Mouse (Mus musculus) gastrocnemius, adult 8-10 months (tissue): Measurements from ENCODE around the gene Pes1. TPM values are rescaled to one million over a fixed set of nuclear protein-coding genes. Genes with fewer than 3 reads are reported as not detected.
"Not testable (repeated sequence)": the region's sequence is repeated elsewhere in the genome, so short reads cannot be mapped to it uniquely, and the experiment has no call there.

ENCODE experiments used
- DNase-seq, 2 experiments: peaks; one replicate each; pipeline ENCODE4 v3.0.0; 2022; ENCODE audit warnings: low spot score in 2 of 2
- total RNA-seq, 4 experiments: library from RNA; stranded (reverse); gene quantifications; 2 replicates each; pipeline ENCODE4 v1.2.4; 2022

Pes1 gene
- 10 to 100 TPM; 25.1 to 33.5 (median 29.8) TPM for total RNA-seq

- DNase-seq, result peak; percentile 74 to 76
Observed at GRCm38 (mm10) chr11:3963610-3964415, at the start of gene Pes1. TSS of gene Pes1 (plus strand) at chr11:3963975.

GRCm38 (mm10) chr11:3914109-3914840 is 49.5 kb upstream of the Pes1 start, which contains the start of gene Slc35e4:
TSS of gene Slc35e4 (minus strand) at chr11:3914664.
- peak; percentile 58 to 63 for DNase-seq

- no peak for DNase-seq
Observed at GRCm38 (mm10) chr11:3918738-3919137, 45.0 kb upstream of the Pes1 start.

DNA sequence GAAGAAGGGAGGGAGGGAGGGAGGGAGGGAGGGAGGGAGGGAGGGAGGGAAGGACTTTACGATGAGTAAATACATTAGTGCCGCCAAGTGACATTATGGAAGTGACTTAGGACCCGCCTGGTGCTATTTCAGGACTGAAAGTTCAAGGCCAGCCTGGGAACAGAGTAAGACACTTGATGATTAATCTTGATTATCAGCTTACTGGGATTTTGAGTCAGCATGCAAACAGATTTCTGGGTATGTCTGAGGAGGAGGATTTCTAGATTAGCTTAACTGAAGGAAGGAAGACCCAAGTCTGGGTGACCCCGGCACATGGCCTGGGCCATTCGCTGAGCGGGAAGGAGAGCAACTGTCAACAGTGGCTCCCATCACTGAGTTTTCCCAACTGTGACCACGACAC is 43.3 kb upstream of the Pes1 start:
- DNase-seq, result no peak

GRCm38 (mm10) chr11:3921281-3921850 is 42.4 kb upstream of the Pes1 start:
- no peak for DNase-seq

- no peak for DNase-seq
Observed at GRCm38 (mm10) chr11:3922115-3922514, 41.7 kb upstream of the Pes1 start.

DNA sequence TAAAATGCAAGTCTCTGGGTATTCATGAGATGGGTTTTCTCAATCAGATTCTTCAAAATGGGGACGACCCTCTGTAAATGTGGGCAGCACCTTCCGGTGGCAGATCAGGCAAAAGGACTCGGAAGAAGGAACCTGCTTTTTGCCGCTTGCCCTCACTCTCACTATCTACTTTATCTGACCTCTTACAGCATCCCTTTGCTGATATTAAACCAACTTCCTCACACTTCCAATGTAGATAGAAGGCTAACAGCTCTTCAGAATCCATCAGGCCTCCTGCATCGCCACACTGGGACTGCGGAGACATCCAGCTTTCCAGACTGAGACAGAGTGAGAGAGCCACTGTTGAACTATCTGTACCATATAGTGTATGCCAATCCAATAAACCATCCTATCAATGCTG is 41.0 kb upstream of the Pes1 start:
- DNase-seq, result no peak

DNA sequence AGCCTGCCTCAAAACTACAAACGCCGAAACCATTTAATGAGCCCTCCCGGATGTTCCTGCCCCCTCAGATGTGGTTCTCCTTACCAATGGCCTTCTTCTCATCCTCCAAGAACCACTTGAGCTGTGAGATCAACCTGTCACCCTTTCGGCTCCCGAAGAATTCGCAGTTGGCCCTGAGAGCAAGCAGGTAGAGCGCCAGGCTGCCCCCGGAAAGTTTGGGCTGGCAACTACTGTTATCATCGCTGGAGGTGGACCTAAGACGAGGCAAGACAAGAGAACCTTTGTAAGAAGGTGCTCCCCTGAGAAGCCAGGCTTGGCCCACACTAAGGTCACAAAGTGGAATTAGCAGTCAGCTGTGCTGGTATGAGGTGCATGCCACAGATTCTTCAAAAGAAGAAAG is 37.9 kb upstream of the Pes1 start:
- DNase-seq, result no peak

- no peak for DNase-seq
Observed at GRCm38 (mm10) chr11:3930019-3930418, 33.8 kb upstream of the Pes1 start.

- no peak for DNase-seq
Observed at GRCm38 (mm10) chr11:3930931-3931330, 32.8 kb upstream of the Pes1 start.

- DNase-seq, result peak; percentile 79 to 85
Observed at GRCm38 (mm10) chr11:3931511-3932211, 32.1 kb upstream of the Pes1 start, which contains the start of gene Tcn2. TSS of gene Tcn2 (minus strand) at chr11:3932159.

- no peak for DNase-seq
Observed at GRCm38 (mm10) chr11:3933756-3934285, 30.0 kb upstream of the Pes1 start.

GRCm38 (mm10) chr11:3935135-3935534 is 28.6 kb upstream of the Pes1 start:
- no peak for DNase-seq

- no peak for DNase-seq
Observed at GRCm38 (mm10) chr11:3936318-3936717, 27.5 kb upstream of the Pes1 start.

DNA sequence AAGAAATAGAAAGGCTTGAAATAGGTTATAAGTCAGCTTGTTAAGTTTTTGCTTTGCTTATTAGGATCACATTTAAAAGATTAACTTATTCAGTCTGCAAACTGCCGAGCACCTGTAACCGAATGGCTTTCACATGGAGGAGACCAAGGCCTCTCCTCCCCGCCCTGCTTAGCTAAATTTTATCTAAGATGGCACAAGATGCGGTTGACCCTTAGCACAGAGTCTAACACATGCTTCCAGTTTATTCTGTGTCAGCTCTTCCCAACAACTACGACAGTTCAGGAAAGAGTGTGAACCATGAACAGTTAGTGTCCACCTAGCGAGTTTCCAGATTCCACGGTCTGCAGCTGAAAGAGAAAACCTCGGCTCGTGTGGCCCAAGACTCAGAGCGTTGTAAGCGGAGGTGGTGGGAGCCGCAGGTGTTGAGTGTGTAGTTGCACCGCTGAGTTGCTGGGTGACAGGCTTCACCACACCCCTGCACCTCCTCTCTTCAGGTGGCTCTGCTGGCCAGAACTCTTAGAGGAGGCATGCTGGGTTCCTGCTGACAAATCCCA is 26.4 kb upstream of the Pes1 start:
- DNase-seq, result no peak

DNA sequence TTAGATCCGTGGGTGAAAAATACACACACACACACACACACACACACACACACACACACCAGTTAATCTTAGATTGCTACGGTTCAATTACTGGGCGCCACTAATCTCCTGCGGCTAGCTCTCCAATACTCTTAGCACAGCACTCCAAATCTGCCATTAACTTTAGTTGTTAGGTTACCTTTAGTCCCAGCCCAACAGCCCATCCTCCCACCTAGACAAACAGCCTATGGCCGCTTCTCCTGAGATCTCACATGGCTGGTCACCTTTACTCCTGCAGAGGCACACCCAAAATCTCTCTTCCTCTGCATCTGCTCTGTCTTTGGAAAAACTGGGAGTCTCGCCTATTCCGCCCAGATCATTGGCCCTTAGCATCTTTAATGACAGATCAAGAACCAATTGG is 22.4 kb upstream of the Pes1 start:
- DNase-seq, result no peak

DNA sequence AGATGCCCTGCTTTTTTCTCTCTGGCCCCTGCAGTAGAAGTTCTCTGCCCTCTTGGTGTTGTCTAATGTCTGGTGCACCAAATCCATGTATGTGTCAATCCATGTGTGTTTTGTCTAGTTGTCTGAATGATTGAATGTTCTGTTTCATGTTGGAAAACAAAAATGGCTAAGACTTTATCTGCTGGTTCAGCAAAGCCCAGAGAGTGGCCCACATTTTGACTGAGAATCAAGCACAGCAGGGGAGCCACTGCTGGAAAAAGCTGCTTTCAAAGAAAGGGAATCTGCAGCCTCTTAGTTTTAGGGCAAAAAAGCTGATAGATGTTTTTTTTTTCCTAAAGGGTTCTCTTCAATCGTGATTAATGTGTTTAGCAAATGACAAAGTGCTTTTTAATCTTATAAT is 17.4 kb upstream of the Pes1 start:
- DNase-seq, result no peak

GRCm38 (mm10) chr11:3954876-3955275 is 8.9 kb upstream of the Pes1 start:
- DNase-seq, result not testable (repeated sequence)

- DNase-seq, result not testable (repeated sequence)
Observed at GRCm38 (mm10) chr11:3955371-3955770, 8.4 kb upstream of the Pes1 start.

- no peak for DNase-seq
Observed at GRCm38 (mm10) chr11:3960901-3961300, 2.9 kb upstream of the Pes1 start.

DNA sequence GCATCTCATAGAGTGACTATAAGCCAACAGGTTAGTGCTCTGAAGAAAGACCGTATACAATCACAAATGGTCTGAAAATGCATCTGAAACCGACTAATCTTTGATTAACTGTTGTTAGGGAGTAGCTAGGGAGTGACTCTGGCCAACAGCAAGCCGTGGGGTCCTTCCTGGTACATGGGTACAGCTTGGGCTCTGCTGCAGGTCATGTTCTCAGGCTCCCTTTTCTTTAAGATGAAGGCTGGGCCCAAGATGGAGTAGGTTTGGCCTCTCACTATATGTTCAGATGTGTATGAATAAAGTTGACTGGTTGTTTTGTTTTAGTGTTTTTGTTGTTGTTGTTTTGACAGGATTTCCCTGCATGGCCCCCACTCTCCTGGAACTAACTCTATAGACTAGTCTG is 2.0 kb upstream of the Pes1 start:
- no peak for DNase-seq
